Mouse (Mus musculus) neural tube, embryonic 13.5 days (tissue): ENCODE measurements around the gene Aatk. TPM values are rescaled to one million over a fixed set of nuclear protein-coding genes. Genes with fewer than 3 reads are reported as not detected.

Experiments
- ATAC-seq: fragments of 200-750 bp; cut with Nextera tagmentation; 2 replicates; pipeline ENCODE4 v1.8.0; 2017; ENCODE audit warnings: low read depth, mild to moderate bottlenecking, moderate TSS enrichment, moderate library complexity
- H3K27ac ChIP-seq: fragments of 300-500 bp; sonication (generic); replicated peaks from 2 replicates; pipeline ENCODE4 v1.5.1; 2015; ENCODE audit warnings: moderate library complexity, mild to moderate bottlenecking, inconsistent platforms
- H3K27me3 ChIP-seq: fragments of 300-500 bp; sonication (generic); 2 replicates; pipeline ENCODE4 v1.6.1; 2015; ENCODE audit warnings: mild to moderate bottlenecking, inconsistent platforms
- H3K36me3 ChIP-seq: fragments of 300-500 bp; sonication (generic); 2 replicates; pipeline ENCODE4 v1.6.1; 2015; ENCODE audit warnings: mild to moderate bottlenecking, inconsistent platforms
- H3K4me1 ChIP-seq: fragments of 300-500 bp; sonication (generic); replicated peaks from 2 replicates; pipeline ENCODE4 v1.6.1; 2015; ENCODE audit warnings: inconsistent platforms
- H3K4me2 ChIP-seq: fragments of 300-500 bp; sonication (generic); 2 replicates; pipeline ENCODE4 v1.6.1; 2015; ENCODE audit warnings: inconsistent platforms, mild to moderate bottlenecking, moderate library complexity
- H3K4me3 ChIP-seq: fragments of 300-500 bp; sonication (generic); 2 replicates; pipeline ENCODE4 v1.5.1; 2015; ENCODE audit warnings: mild to moderate bottlenecking, inconsistent platforms
- H3K9ac ChIP-seq: fragments of 300-500 bp; sonication (generic); 2 replicates; pipeline ENCODE4 v1.6.1; 2015; ENCODE audit warnings: moderate library complexity, mild to moderate bottlenecking, inconsistent platforms
- H3K9me3 ChIP-seq: fragments of 300-500 bp; sonication (generic); 2 replicates; pipeline ENCODE4 v1.6.1; 2016; ENCODE audit warnings: inconsistent platforms
- WGBS: fragments of 180-500 bp; shearing (Covaris S2); methylation state at CpG from one replicate; pipeline ENCODE4 v1.1.7; 2015; 5-methylcytosine and 5-hydroxymethylcytosine counted together
- polyA plus RNA-seq: library from polyadenylated mRNA; unstranded; fragments of >200 nt; fragmentation: Nextera tagmentation; extraction: Ambion mirVana; gene quantifications from 2 replicates; pipeline ENCODE4 v1.2.1, GENCODE M21; 2015

The Aatk gene
- polyA plus RNA-seq = 28.2 and 34.2 TPM in 2 replicates

DNA sequence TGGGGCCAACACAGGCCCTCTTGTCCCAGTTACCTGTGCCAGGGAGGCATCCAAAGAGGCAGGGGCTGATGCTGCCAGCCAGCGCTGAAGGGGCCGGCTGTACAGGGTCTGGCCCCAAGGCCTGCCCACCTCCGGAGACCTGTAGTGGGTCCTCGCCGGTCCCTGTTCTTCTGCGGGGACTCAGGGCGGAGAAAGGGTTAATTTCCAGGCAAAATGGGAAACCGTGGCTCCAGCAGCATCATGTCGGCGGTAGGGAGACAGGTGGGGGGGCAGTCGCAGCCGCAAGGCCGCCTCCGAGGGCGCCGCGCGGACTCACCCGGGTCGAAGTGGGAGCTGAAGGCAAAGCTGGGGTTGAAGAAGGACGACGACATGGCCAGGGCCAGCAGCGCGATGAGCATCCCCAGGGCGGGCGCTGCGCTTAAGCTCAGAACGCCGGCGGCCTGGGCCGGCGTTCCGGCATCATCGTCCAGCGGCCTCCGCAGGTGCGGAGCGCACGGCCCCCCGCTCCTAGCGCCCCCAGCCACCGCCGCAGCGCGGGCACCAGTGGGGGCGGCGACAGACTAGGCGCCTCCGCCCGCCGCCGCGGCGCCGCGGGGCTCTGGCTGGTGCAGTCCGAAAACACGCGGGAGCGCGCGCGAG is at the start of gene Aatk:
TSS of gene Aatk (minus strand) at position 615 of the 639 bp plus-strand sequence.
- Histone ChIP-seq H3K4me3 (peak within 1 kb of the TSS; percentile 69), H3K4me1 (peaks cover 70% of the 10 kb centered on the region), H3K27me3 (peaks cover 25% of the 10 kb centered on the region), H3K4me2 (peak within 1 kb of the TSS; percentile 83), H3K36me3 (no peaks in the 10 kb centered on the region), H3K27ac (peak within 1 kb of the TSS; percentile 90), H3K9me3 (no peaks in the 10 kb centered on the region), H3K9ac (peak within 1 kb of the TSS; percentile 89)
- WGBS = 1% methylated on average over 50 of the region's 63 CpGs
- peak; percentile 12; the same call in 1 of the 2 replicates for ATAC-seq

DNA sequence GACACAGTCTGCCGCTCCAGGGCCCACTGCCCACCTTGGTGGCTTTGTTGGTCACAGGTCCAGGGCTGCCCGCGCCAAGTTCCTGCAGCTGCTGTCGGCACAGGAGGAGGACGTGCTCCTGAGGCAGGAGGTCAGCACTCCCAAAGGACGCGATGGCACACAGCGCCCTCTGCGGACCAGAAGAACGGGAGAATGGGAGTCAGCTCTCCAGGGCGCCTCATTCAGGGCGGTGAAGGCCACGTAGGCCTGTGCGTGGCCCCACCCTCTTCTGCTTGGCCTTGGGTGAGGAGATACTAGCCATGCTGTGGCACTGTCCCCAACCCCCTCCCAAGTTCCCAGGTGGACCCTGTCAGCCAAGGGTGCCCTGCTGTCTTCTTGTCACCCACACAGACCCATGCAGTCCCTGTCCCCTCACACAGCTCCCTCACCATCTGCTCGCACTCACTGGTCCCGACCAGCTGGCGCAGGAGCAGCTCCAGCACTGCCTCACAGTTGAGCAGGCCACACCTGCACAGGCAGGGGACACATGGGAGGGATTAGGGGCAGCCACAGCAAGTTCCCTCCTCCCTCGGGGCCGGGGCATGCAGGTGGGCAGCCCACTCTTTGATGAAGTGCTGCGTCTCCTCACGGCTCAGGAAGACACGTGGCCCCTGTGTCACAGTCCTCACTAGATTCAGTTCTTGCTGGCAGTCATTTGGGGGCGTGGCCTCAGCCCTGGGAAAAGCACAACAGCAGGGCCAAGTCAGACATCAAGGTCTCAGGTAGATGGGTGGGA is 46.0 kb upstream of the Aatk start:
- peaks cover 9% of the 10 kb centered on the region for H3K4me1 ChIP-seq
- H3K27me3 ChIP-seq = no peaks in the 10 kb centered on the region
- no peak overlapping the region for H3K4me2 ChIP-seq
- H3K27ac ChIP-seq = no peak overlapping the region
- ATAC-seq = no peak
- peaks cover 63% of the 10 kb centered on the region for H3K36me3 ChIP-seq
- no peak overlapping the region for H3K4me3 ChIP-seq
- no peak overlapping the region for H3K9ac ChIP-seq
- WGBS = 82% methylated on average over 23 of the region's 23 CpGs
- H3K9me3 ChIP-seq = no peaks in the 10 kb centered on the region

DNA sequence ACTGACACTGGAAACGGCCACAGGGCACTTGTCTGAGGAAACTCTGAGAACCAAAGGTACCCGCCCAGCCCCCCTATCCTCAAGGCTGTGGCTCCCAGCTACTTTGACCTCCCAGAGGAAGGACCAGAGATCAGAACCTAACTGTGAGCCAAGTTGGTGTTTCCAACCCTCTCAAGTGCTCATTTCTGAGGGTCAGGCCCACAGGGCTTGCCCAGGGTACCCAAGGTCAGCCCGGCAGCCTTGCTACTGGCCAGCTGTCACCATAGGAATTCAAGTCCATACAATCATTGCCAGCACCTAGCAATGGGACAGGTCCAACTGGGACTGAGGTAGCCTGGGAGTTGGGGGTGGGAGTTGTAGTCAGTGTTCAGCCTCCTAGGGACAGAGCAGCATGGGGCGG is 43.7 kb upstream of the Aatk start:
- Histone ChIP-seq H3K36me3 (peaks cover 54% of the 10 kb centered on the region), H3K27ac (no peak overlapping the region), H3K27me3 (no peaks in the 10 kb centered on the region), H3K4me1 (peaks cover 13% of the 10 kb centered on the region), H3K4me2 (no peak overlapping the region), H3K9ac (no peak overlapping the region), H3K9me3 (no peaks in the 10 kb centered on the region), H3K4me3 (no peak overlapping the region)
- ATAC-seq = no peak
- 95% methylated on average over 4 of the region's 4 CpGs for WGBS

DNA sequence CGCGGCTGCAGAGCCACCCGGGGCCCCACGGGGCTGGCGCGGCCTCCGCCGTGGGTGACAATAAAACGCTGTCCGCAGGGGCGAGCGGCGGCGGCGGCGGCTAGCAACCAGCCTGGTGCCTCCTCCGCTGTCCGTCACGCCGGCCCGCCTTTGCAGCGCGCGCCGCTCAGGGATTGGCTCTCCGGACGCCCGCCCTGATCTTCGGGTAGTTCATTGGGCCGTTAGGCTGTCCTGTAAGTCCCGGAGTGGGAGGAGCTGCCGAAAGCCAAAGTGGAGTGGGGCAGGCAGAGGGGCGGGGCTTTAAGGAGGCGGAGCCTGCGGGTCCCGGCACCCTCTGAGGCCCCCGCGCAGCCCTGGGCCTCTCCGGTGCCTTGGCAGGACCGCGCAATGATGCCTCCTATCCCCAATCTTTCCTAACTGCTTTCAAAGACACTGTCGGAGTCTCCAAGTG is 39.8 kb upstream of the Aatk start, which contains the start of gene Cep131:
TSS of gene Cep131 (minus strand) at position 126 of the 451 bp plus-strand sequence.
- Histone ChIP-seq H3K9ac (peak within 1 kb of the TSS; percentile 98), H3K27me3 (no peaks in the 10 kb centered on the region), H3K4me2 (peak within 1 kb of the TSS; percentile 97), H3K9me3 (no peaks in the 10 kb centered on the region), H3K36me3 (peaks cover 38% of the 10 kb centered on the region), H3K4me1 (peaks cover 20% of the 10 kb centered on the region), H3K27ac (peak within 1 kb of the TSS; percentile 91), H3K4me3 (peak within 1 kb of the TSS; percentile 92)
- peak; percentile 99 for ATAC-seq
- WGBS = under 1% methylated on average over 42 of the region's 42 CpGs

DNA sequence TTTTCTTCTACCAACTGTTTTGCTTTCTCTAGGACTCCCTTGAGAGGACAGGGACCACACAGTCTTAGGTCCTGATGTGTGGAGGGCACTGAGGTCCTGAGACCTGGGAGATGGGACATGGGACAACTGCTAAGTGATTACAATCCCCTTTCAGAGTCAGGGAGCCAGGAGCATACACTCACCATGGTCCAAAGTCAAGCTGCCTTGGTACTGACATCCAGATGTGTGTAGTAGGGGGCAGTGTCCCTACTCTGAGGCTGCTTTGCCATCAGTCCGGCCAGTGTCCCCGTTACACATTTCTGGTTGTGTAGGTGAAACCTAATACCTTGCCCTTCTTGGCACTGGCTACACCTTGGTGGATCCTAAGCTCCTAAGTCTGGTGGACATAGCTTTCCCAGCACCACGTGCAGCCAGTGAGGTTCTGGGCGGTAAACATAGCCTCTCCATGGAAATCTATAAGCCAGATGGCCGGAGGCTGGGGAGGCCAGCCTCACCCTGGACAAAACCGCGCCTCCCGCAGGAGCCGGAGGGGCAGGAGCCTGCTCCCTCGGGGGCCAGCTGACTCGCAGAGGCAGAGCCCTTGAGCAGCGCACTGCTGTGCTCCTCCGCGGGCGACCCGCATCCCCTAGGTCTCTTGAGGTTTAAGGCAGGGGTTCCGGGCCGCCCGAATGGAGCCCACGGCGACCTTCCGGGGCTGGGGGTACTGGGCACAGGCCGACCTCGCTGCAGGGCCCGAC is 39.1 kb upstream of the Aatk start:
- Histone ChIP-seq H3K4me1 (peaks cover 20% of the 10 kb centered on the region), H3K4me3 (peak overlapping the region; percentile 92), H3K4me2 (peak overlapping the region; percentile 97), H3K9me3 (no peaks in the 10 kb centered on the region), H3K27me3 (no peaks in the 10 kb centered on the region), H3K9ac (peak overlapping the region; percentile 98), H3K27ac (peak overlapping the region; percentile 91), H3K36me3 (peaks cover 36% of the 10 kb centered on the region)
- ATAC-seq = peak; percentile 74
- 1% methylated on average over 25 of the region's 25 CpGs for WGBS

DNA sequence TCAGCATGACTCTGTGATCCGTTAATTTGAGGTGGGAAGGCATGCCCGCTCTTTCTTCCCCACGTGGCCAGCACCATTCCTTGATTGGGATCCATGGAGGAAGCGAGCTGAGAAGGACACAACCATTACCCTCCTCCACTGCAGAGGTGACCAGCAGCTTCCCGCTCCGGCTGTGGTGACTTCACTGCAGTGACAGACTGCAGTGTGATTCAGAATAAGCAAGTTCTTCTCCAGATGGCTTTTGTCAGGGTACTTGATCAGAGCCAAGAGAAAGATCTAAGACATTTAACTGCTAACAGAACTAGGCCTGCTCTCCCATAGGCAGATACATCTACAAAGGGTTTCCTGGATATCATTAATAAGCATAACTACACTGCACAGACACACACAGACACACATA is 33.3 kb upstream of the Aatk start:
- Histone ChIP-seq H3K9me3 (no peaks in the 10 kb centered on the region), H3K4me1 (peaks cover 8% of the 10 kb centered on the region), H3K4me3 (no peak overlapping the region), H3K27ac (no peak overlapping the region), H3K27me3 (no peaks in the 10 kb centered on the region), H3K9ac (no peak overlapping the region), H3K36me3 (peaks cover 79% of the 10 kb centered on the region), H3K4me2 (no peak overlapping the region)
- 88% methylated on average over 6 of the region's 6 CpGs for WGBS
- no peak for ATAC-seq

DNA sequence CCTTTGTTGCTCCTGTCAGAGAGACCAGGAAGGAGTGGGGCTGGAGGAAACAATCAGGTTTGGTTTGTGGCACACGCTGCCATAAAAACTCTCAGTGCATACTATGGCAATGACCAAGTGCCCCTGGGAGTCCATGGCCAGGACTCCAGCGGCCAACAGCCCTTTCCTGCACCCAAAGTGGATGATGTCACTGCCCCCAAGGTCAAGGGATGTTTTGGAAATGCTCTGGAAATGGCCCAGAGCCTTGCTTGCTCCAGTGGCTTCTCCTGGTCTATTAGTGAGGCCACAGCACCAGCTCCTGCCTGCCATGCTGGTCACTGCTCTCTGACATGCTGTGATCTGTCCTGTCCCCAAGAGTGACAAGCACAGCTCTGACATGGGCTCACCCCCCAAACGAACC is 29.2 kb upstream of the Aatk start:
- H3K9me3 ChIP-seq = no peaks in the 10 kb centered on the region
- H3K9ac ChIP-seq = no peak overlapping the region
- WGBS = 83% methylated on average over 3 of the region's 3 CpGs
- no peak for ATAC-seq
- H3K4me1 ChIP-seq = peaks cover 12% of the 10 kb centered on the region
- no peaks in the 10 kb centered on the region for H3K27me3 ChIP-seq
- H3K27ac ChIP-seq = no peak overlapping the region
- peaks cover 90% of the 10 kb centered on the region for H3K36me3 ChIP-seq
- H3K4me3 ChIP-seq = no peak overlapping the region
- no peak overlapping the region for H3K4me2 ChIP-seq

DNA sequence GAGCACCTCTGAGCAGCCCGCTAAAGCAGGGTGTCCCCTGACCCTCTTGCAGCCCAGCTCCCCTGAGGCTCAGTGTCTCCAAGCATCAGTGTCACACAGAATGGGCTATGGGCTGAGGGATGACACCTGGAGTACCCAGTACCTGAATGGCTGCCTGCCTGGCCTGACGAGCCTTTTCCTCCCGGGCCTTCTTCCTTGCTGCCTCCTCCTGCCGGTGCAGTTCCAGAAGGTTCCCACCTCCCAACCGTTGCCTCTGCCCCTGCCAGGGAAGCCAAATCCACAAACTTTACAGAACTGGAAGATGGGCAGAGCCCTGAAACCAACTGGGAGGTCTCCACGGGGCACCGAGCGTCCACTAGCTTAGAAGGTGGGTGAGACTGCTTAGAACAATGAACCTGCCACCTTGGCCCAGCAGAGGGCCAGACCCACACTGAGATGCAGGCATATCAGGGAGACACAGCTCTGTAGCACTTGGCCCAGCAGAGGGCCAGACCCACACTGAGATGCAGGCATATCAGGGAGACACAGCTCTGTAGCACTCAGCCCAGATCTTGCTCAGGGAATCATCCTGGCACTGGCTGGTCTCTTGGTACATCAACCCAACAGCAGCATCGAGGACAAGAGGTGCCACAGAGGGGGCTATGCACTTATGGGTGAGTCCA is 26.1 kb upstream of the Aatk start:
- Histone ChIP-seq H3K27ac (no peak overlapping the region), H3K4me1 (peaks cover 20% of the 10 kb centered on the region), H3K4me2 (no peak overlapping the region), H3K9ac (no peak overlapping the region), H3K9me3 (no peaks in the 10 kb centered on the region), H3K27me3 (no peaks in the 10 kb centered on the region), H3K36me3 (peaks cover 89% of the 10 kb centered on the region), H3K4me3 (no peak overlapping the region)
- 93% methylated on average over 9 of the region's 9 CpGs for WGBS
- ATAC-seq = no peak

DNA sequence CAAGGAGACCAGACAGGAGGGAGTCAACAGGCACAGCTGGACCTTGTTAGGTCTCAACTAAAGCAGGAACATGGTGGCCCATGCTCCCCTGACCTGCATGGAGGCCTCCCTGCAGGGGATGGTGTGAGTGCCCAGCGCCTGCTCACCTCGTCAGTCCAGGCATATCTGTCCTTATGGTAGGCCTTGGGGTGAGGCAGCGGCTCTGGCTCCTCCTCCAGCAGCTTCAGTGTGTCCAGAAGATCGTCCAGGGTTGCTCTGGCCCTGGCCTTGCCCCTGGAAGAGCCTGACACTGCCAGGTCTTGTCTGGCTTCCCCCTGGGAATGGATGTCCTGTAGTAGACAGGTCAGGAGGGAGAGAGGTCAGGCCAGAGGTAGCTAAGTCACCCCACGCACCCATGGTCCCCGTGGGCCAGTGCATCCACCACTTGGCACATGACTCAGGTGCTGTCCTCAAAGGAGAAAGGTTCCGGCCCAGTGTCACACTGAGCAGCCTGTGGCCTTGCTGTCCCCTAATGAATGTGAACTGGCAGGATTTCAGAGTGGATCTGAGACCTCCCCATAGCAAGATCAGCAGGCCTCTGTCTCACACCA is 24.9 kb upstream of the Aatk start:
- H3K4me2 ChIP-seq = no peak overlapping the region
- no peak overlapping the region for H3K27ac ChIP-seq
- peaks cover 93% of the 10 kb centered on the region for H3K36me3 ChIP-seq

DNA sequence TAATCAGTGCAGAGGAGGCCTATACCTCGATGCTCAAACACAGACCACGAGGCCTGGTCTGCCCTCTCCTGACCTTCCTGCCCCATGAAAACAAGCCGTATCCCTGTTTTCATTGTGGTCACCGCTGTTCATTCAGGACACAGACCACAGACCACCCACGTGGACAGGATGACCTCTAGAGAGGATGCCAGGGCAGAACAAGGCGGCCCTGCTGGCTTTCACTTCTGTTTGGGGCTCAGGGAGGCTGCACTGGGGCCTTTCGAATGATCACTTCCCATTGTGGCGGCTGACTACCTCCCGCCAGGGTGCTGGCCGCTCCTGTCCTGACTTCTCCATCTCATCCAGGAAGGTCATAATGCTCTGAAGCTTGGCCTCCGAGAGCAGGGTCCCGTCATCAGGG is 24.1 kb upstream of the Aatk start:
- H3K9ac ChIP-seq = no peak overlapping the region
- H3K9me3 ChIP-seq = no peaks in the 10 kb centered on the region
- 20% methylated on average over 12 of the region's 12 CpGs for WGBS
- H3K4me1 ChIP-seq = peaks cover 20% of the 10 kb centered on the region
- H3K27me3 ChIP-seq = no peaks in the 10 kb centered on the region
- ATAC-seq = no peak
- no peak overlapping the region for H3K4me3 ChIP-seq
- no peak overlapping the region for H3K27ac ChIP-seq
- H3K4me2 ChIP-seq = no peak overlapping the region
- H3K36me3 ChIP-seq = peaks cover 93% of the 10 kb centered on the region

More for the DNA sequence above, 24.9 kb upstream of the Aatk start:
- Histone ChIP-seq H3K9ac (no peak overlapping the region), H3K4me3 (no peak overlapping the region), H3K27me3 (no peaks in the 10 kb centered on the region), H3K4me1 (peaks cover 20% of the 10 kb centered on the region), H3K9me3 (no peaks in the 10 kb centered on the region)
- 88% methylated on average over 7 of the region's 7 CpGs for WGBS
- no peak for ATAC-seq

DNA sequence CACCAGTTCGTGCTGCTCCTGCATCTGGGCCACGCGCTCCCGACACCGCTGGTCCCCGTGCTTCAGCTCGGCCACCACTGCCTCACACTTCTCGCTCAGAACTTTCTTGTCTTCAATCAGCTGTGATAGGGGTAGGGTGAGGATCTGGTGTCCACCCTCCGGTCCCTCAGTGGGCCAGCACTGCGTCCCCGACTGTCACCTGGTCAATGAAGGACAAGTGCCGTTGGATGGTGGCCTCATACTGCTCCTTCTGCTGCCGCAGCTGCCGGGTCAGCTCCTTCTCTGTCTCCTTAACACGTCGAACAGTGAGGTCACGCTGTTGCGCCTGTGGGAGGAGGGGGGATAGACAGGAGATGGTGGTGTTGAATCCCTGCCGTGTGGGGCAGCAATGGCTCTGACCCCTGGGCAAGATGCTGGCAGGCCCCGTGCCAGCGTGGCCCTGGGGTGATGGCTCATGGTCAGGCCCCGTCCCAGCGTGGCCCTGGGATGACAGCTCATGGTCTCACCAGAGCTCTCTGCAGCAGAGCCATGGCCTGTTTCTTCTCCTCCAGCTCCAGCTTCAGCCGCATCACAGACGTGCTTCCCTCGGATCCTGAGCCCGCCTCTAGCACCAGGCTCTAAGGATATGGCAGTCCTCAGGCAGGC is 23.4 kb upstream of the Aatk start:
- Histone ChIP-seq H3K4me3 (no peak overlapping the region), H3K36me3 (peaks cover 91% of the 10 kb centered on the region), H3K4me2 (no peak overlapping the region), H3K9ac (no peak overlapping the region), H3K27ac (no peak overlapping the region), H3K4me1 (peaks cover 17% of the 10 kb centered on the region), H3K9me3 (no peaks in the 10 kb centered on the region), H3K27me3 (no peaks in the 10 kb centered on the region)
- no peak for ATAC-seq
- WGBS = 83% methylated on average over 27 of the region's 27 CpGs
